Mouse (Mus musculus): ENCODE measurements around the gene Umps. TPM values are rescaled to one million over a fixed set of nuclear protein-coding genes. Genes with fewer than 3 reads are reported as not detected.

Gene Umps
- 10 to 100 TPM; 18.2 to 19.7 TPM for total RNA-seq (2023)

DNA sequence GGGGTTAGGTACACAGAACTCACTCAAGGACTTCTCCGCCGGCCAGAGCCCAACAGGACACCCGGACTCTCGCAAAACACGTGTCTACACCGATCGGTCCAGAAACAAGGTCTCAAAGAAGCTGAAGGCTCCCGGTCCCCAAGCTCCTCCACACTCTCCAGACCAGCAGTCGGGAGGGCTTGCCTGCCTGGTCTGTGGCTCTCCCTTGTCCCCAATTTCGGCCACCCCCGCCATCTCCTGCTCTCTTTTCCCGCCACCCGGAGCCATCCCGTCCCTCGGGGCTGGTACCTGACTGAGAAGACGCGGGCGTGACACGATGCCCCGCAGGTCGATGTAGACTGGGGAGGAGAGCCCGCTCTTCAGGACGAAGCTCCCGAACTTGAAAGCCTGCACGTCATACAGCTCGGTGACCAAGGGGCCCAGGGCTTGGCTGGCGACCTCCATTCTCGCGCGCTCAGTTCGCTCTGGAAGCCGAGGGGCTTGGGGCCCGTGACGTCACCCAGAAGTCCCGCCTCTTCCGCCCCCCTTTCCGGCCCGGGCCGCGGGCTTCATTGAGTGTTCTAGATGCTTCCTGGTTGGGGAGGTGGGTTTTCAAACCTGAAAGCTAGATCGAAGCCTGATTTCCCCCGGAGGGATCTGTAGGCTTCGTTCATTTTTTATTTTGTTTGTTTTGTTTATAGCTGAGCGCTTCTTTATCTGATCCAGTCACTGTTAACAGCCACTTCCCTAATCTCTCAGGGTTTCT lies at the start of gene Umps:
Gene Umps, minus strand, starts transcription at position 501 of the 745 bp plus-strand sequence.

Other genes with a start within 250 kb of the Umps start
- under 1 TPM in 1 of 2 experiments, not detected in 1; 0.24 TPM for gene Muc13, start 173.0 kb downstream of the Umps start, total RNA-seq (2023)
- gene Itgb5, start 137.4 kb downstream of the Umps start, total RNA-seq (2023): under 1 TPM; 0.59 to 0.81 TPM